Mouse (Mus musculus) heart, embryonic 14.5 days (tissue): Measurements from ENCODE around the gene Actb. TPM values are rescaled to one million over a fixed set of nuclear protein-coding genes. Genes with fewer than 3 reads are reported as not detected.

Experiments
- ATAC-seq: fragments of 200-750 bp; cut with Nextera tagmentation; 2 replicates; pipeline ENCODE4 v1.8.0; 2017; ENCODE audit warnings: low read depth, moderate TSS enrichment; ENCODE audit not compliant: insufficient number of reproducible peaks, insufficient read depth, low FRiP score
- H3K27ac ChIP-seq, 2 experiments: fragments of 200-500 bp in 1 of 2; fragments of 300-500 bp in 1 of 2; sonication (generic) in 1 of 2; replicated peaks in 1 of 2; 2 replicates each; pipeline ENCODE4 v1.5.1; 2012 to 2014; ENCODE audit warnings: low read depth in 2 of 2, low read length in 2 of 2, control low read depth in 1 of 2, mild to moderate bottlenecking in 1 of 2, mixed read lengths in 1 of 2; ENCODE audit not compliant: control insufficient read depth in 1 of 2, insufficient read depth in 1 of 2
- H3K27me3 ChIP-seq: fragments of 300-500 bp; sonication (generic); 2 replicates; pipeline ENCODE4 v1.6.1; 2014; ENCODE audit warnings: mild to moderate bottlenecking, low read length, control low read depth; ENCODE audit not compliant: control insufficient read depth, insufficient read depth
- H3K36me3 ChIP-seq: fragments of 300-500 bp; sonication (generic); 2 replicates; pipeline ENCODE4 v1.6.1; 2014; ENCODE audit warnings: mild to moderate bottlenecking, control low read depth, low read length, mixed read lengths; ENCODE audit not compliant: control insufficient read depth, insufficient read depth
- H3K4me1 ChIP-seq, 2 experiments: fragments of 200-500 bp in 1 of 2; fragments of 300-500 bp in 1 of 2; sonication (generic) in 1 of 2; 2 replicates each; pipeline ENCODE4 v1.6.1; 2012 to 2014; ENCODE audit warnings: low read length in 2 of 2, control low read depth in 1 of 2, mixed read lengths in 1 of 2; ENCODE audit not compliant: control insufficient read depth in 2 of 2, insufficient read depth in 2 of 2
- H3K4me2 ChIP-seq: fragments of 300-500 bp; sonication (generic); 2 replicates; pipeline ENCODE4 v1.6.1; 2014; ENCODE audit warnings: mild to moderate bottlenecking, low read length
- H3K4me3 ChIP-seq, 2 experiments: fragments of 200-500 bp in 1 of 2; fragments of 300-500 bp in 1 of 2; sonication (generic) in 1 of 2; 2 replicates each; pipeline ENCODE4 v1.5.1; 2012 to 2014; ENCODE audit warnings: low read length in 2 of 2, mild to moderate bottlenecking in 2 of 2, control low read depth in 1 of 2, low read depth in 1 of 2, moderate library complexity in 1 of 2; ENCODE audit not compliant: control insufficient read depth in 1 of 2, insufficient read depth in 1 of 2
- H3K9ac ChIP-seq: fragments of 300-500 bp; sonication (generic); 2 replicates; pipeline ENCODE4 v1.6.1; 2014; ENCODE audit warnings: mild to moderate bottlenecking, low read length
- H3K9me3 ChIP-seq: fragments of 300-500 bp; sonication (generic); 2 replicates; pipeline ENCODE4 v1.6.1; 2016; ENCODE audit warnings: low read length, control low read depth; ENCODE audit not compliant: control insufficient read depth
- WGBS: fragments of 180-500 bp; shearing (Covaris S2); extraction: QIAGEN DNeasy Blood & Tissue Kit; methylation state at CpG from one replicate; pipeline ENCODE4 v1.1.7; 2014; 5-methylcytosine and 5-hydroxymethylcytosine counted together
- polyA plus RNA-seq: library from polyadenylated mRNA; unstranded; fragments of >200 nt; fragmentation: Nextera tagmentation; extraction: Ambion mirVana; gene quantifications from 2 replicates; pipeline ENCODE4 v1.2.1, GENCODE M21; 2014

Gene Actb
- polyA plus RNA-seq, 1 experiment from 2014 or later, result 5,554 TPM

DNA sequence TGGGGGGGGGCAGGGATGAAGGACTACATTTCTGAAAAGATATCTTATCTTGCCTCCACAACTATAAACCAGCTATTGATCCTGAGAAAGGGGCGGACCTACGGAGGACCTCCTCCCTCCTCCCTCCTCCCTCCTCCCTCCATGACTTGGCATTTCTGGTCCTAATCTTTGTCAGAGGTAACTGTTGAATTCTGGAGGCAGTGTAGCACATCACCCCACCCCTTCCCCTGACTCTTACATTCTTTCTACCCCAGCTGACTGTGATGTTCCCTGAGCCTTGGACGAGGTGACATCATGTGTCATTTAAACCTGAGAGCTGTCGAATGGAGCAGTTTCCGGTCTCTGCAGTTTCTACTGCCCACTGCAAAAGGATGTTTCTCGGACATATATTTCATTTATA lies 53.0 kb downstream of the Actb start:
- 58% methylated on average over 6 of the region's 6 CpGs for WGBS
- ATAC-seq, result no peak

More for the DNA sequence above, 53.0 kb downstream of the Actb start:
- H3K27me3 ChIP-seq, result no peaks in the 10 kb centered on the region
- H3K36me3 ChIP-seq, result no peaks in the 10 kb centered on the region
- no peak overlapping the region for H3K4me3 ChIP-seq
- no peak overlapping the region for H3K4me2 ChIP-seq
- peaks cover 2 to 5% of the 10 kb centered on the region in 2 experiments; a peak in 3 of 4 replicates for H3K4me1 ChIP-seq
- no peak overlapping the region for H3K27ac ChIP-seq
- peaks cover 4% of the 10 kb centered on the region; the same call in 1 of the 2 replicates for H3K9me3 ChIP-seq
- no peak overlapping the region for H3K9ac ChIP-seq

Other genes with a start within 250 kb of the Actb start
- gene Slc29a4, start 214.2 kb downstream of the Actb start, polyA plus RNA-seq, result 1.0 and 1.7 TPM in 2 replicates
- 28.1 and 31.0 TPM in 2 replicates for gene Tnrc18, start 89.1 kb downstream of the Actb start, polyA plus RNA-seq
- gene Fbxl18, start 11.3 kb downstream of the Actb start, polyA plus RNA-seq, result 5.5 and 7.2 TPM in 2 replicates
- gene Fscn1, start 53.6 kb upstream of the Actb start, polyA plus RNA-seq, result 120 and 124 TPM in 2 replicates
- gene Rnf216, start 206.2 kb upstream of the Actb start, polyA plus RNA-seq, result 23.2 and 26.5 TPM in 2 replicates
- gene Olfr718-ps1, start 240.8 kb upstream of the Actb start, polyA plus RNA-seq, result not detected in 2 replicates